Mouse (Mus musculus) adrenal gland, adult 2 months (tissue): ENCODE data around the gene Lepr. TPM values are rescaled to one million over a fixed set of nuclear protein-coding genes. Genes with fewer than 3 reads are reported as not detected.

ENCODE experiments used
- DNase-seq: peaks from one replicate; pipeline ENCODE4 v3.0.0; 2021
- long read RNA-seq: library from polyadenylated mRNA; stranded (forward); transcript quantifications from one replicate; pipeline ENCODE4 v2.0.0, GENCODE M21; 2021
- polyA plus RNA-seq: library from polyadenylated mRNA; depleted of rRNA; stranded (reverse); fragments of >200 nt; gene quantifications from 2 replicates; pipeline ENCODE4 v1.2.3, GENCODE M21; 2012; rRNA removed
- total RNA-seq, 2 experiments: library from RNA; stranded (reverse); gene quantifications; 2 replicates each; pipeline ENCODE4 v1.2.3; 2021

Gene Lepr
- total RNA-seq (10 to 100 TPM; 10.3 to 10.9 TPM), polyA plus RNA-seq (0.65 and 1.5 TPM in 2 replicates)
- long read RNA-seq, full-length matches to known transcripts, result 2 of 2 reads
- long read RNA-seq, partial matches to known transcripts, result 0 of 2 reads
- long read RNA-seq, other reads (novel, unspliced or antisense), result 0 of 2 reads

- DNase-seq, result peak; percentile 55
Observed at GRCm38 (mm10) chr4:101717367-101718121, at the start of gene Lepr. TSS of gene Lepr (plus strand) at chr4:101717404.

- no peak for DNase-seq
Observed at GRCm38 (mm10) chr4:101669161-101669560, 48.0 kb upstream of the Lepr start.

GRCm38 (mm10) chr4:101669811-101670210 is 47.4 kb upstream of the Lepr start:
- DNase-seq, result peak; percentile 52

GRCm38 (mm10) chr4:101674790-101675189 is 42.4 kb upstream of the Lepr start:
- no peak for DNase-seq

- peak; percentile 62 for DNase-seq
Observed at GRCm38 (mm10) chr4:101675726-101676125, 41.5 kb upstream of the Lepr start.

GRCm38 (mm10) chr4:101682620-101683019 is 34.6 kb upstream of the Lepr start:
- peak; percentile 53 for DNase-seq

- DNase-seq, result peak; percentile 62
Observed at GRCm38 (mm10) chr4:101683086-101683485, 34.1 kb upstream of the Lepr start.

- no peak for DNase-seq
Observed at GRCm38 (mm10) chr4:101684821-101685220, 32.4 kb upstream of the Lepr start.

GRCm38 (mm10) chr4:101686227-101686810 is 30.9 kb upstream of the Lepr start:
- DNase-seq, result peak; percentile 30

- no peak for DNase-seq
Observed at GRCm38 (mm10) chr4:101689241-101689640, 28.0 kb upstream of the Lepr start.

- no peak for DNase-seq
Observed at GRCm38 (mm10) chr4:101689645-101690044, 27.6 kb upstream of the Lepr start.

- DNase-seq, result no peak
Observed at GRCm38 (mm10) chr4:101692892-101693291, 24.3 kb upstream of the Lepr start.

GRCm38 (mm10) chr4:101694529-101694928 is 22.7 kb upstream of the Lepr start:
- DNase-seq, result no peak

GRCm38 (mm10) chr4:101697236-101697635 is 20.0 kb upstream of the Lepr start:
- no peak for DNase-seq

GRCm38 (mm10) chr4:101699423-101699822 is 17.8 kb upstream of the Lepr start:
- no peak for DNase-seq

- no peak for DNase-seq
Observed at GRCm38 (mm10) chr4:101700892-101701640, 16.1 kb upstream of the Lepr start.

- DNase-seq, result no peak
Observed at GRCm38 (mm10) chr4:101705325-101705724, 11.9 kb upstream of the Lepr start.

- DNase-seq, result no peak
Observed at GRCm38 (mm10) chr4:101707234-101707633, 10.0 kb upstream of the Lepr start.

GRCm38 (mm10) chr4:101707953-101708352 is 9.3 kb upstream of the Lepr start:
- DNase-seq, result no peak

- no peak for DNase-seq
Observed at GRCm38 (mm10) chr4:101710361-101710760, 6.8 kb upstream of the Lepr start.

GRCm38 (mm10) chr4:101711100-101711499 is 6.1 kb upstream of the Lepr start:
- DNase-seq, result no peak

GRCm38 (mm10) chr4:101712563-101712962 is 4.6 kb upstream of the Lepr start:
- DNase-seq, result no peak

GRCm38 (mm10) chr4:101715302-101715701 is 1.9 kb upstream of the Lepr start:
- DNase-seq, result no peak
